In the genomic region with DNA sequence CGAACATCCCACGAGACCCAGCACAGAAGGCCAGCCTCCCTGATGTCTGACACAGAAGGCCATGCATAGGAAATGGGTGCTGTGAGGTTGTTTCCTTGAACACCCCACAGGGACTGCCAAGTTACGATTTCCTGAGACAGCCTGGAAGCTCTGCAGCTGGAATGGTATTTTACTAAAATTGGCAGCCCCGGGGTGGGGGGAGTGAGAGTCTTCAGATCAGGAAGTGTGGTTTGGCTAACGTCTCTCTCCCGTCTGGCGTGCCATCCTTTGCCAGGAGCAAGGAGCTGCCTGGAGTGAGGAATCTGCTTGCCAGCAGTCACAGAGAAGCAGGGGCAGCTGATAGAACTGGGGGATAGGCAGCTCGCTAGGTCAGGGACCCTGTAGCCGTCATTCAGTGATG, we compare ENCODE assay signal across 9 mouse cellular contexts. TPM values are rescaled to one million over a fixed set of nuclear protein-coding genes. Genes with fewer than 3 reads are reported as not detected.
DNase-seq lines count a peak whose midpoint lies in the region; ATAC-seq and TF ChIP-seq lines count a peak whose summit lies in the region.
"Had no signal": no experiment of that assay in that cellular context is flagged by ENCODE, and none has a peak within 500 bp of the region (broad histone marks: within the 10 kb centered on the region; RNA-seq: fewer than 3 reads in every experiment).

No protein-coding gene starts in this region.

- DNase-seq in hindbrain, embryonic 10.5 days (ENCODE audit: low spot score): no peak
- peak; percentile 35 to 46 for DNase-seq in adrenal gland, postnatal 36 days
- DNase-seq in frontal cortex, postnatal 10 days (ENCODE audit: low spot score in 2 of 2): peak; percentile 59 to 76
- peak; percentile 66 for DNase-seq in kidney, postnatal 10 days
- DNase-seq in lung, embryonic 14.5 days: peak; percentile 31
- no peak for DNase-seq in thymus, postnatal 10 days (ENCODE audit: low spot score in 2 of 2)

- ATAC-seq in hindbrain, embryonic 12.5 days (ENCODE audit: low FRiP score): no peak
- ATAC-seq in lung, embryonic 14.5 days (ENCODE audit: insufficient read depth): no peak
- ATAC-seq in inflammation-experienced regulatory T-cells, adult 6 months: no peak

- H3K9me3 ChIP-seq in hindbrain, embryonic 10.5 days: no peaks in the 10 kb centered on the region
- no peaks in the 10 kb centered on the region for H3K9me3 ChIP-seq in hindbrain, embryonic 12.5 days (replicated peaks)
- no peaks in the 10 kb centered on the region for H3K9me3 ChIP-seq in lung, embryonic 14.5 days (ENCODE audit: low read depth, low read length)

- H3K4me3 ChIP-seq in hindbrain, embryonic 10.5 days: no peak overlapping the region
- no peak overlapping the region for H3K4me3 ChIP-seq in hindbrain, embryonic 12.5 days
- no peak overlapping the region for H3K4me3 ChIP-seq in lung, embryonic 14.5 days (ENCODE audit: low read depth, low read length)

- H3K27me3 ChIP-seq in hindbrain, embryonic 10.5 days (ENCODE audit: insufficient read depth, poor library complexity, severe bottlenecking): no peaks in the 10 kb centered on the region
- H3K27me3 ChIP-seq in hindbrain, embryonic 12.5 days: no peaks in the 10 kb centered on the region
- no peaks in the 10 kb centered on the region for H3K27me3 ChIP-seq in lung, embryonic 14.5 days (ENCODE audit: insufficient read depth, low read length)

- no peaks in the 10 kb centered on the region for H3K36me3 ChIP-seq in hindbrain, embryonic 10.5 days
- no peaks in the 10 kb centered on the region for H3K36me3 ChIP-seq in hindbrain, embryonic 12.5 days
- no peaks in the 10 kb centered on the region for H3K36me3 ChIP-seq in lung, embryonic 14.5 days (ENCODE audit: insufficient read depth)

- WGBS in hindbrain, embryonic 10.5 days: 58% methylated on average over 9 of the region's 9 CpGs
- WGBS in hindbrain, embryonic 12.5 days: 48% methylated on average over 9 of the region's 9 CpGs
- 29% methylated on average over 9 of the region's 9 CpGs for WGBS in lung, embryonic 14.5 days

- H3K27ac ChIP-seq in hindbrain, embryonic 10.5 days: 0 out of 2 replicates have a peak overlapping the region, but pooled peaks have one; percentile 8
- no peak overlapping the region for H3K27ac ChIP-seq in hindbrain, embryonic 12.5 days
- no peak overlapping the region for H3K27ac ChIP-seq in lung, embryonic 14.5 days (ENCODE audit: low read depth)
- H3K27ac ChIP-seq: macrophage had no signal

- no peak for TF ChIP-seq CTCF in lung, embryonic 14.5 days (IDR thresholded peaks at IDR 0.05; ENCODE audit: low read depth)

- H3K4me2 ChIP-seq in hindbrain, embryonic 12.5 days (replicated peaks): no peak overlapping the region
- no peak overlapping the region for H3K4me2 ChIP-seq in lung, embryonic 14.5 days

- H3K9ac ChIP-seq in hindbrain, embryonic 12.5 days: no peak overlapping the region
- no peak overlapping the region for H3K9ac ChIP-seq in lung, embryonic 14.5 days

- peaks cover 13% of the 10 kb centered on the region for H3K4me1 ChIP-seq in hindbrain, embryonic 10.5 days (replicated peaks)
- H3K4me1 ChIP-seq in hindbrain, embryonic 12.5 days: peaks cover 6% of the 10 kb centered on the region; the same call in 1 of the 2 replicates
- H3K4me1 ChIP-seq in lung, embryonic 14.5 days (ENCODE audit: insufficient read depth): no peaks in the 10 kb centered on the region

RNA-seq across cellular contexts. Expression of gene Abcc12, which starts 2.4 kb away (rescaled TPM):
- 0.05 and 0.10 TPM in 2 replicates for polyA plus RNA-seq in hindbrain, embryonic 10.5 days (2016; fragmentation: Nextera tagmentation; extraction: Ambion mirVana)
- polyA plus RNA-seq in hindbrain, embryonic 12.5 days (2016; fragmentation: Nextera tagmentation; extraction: Ambion mirVana): 0.05 TPM in 1 of 2 replicates, not detected in the other
- total RNA-seq in adrenal gland, postnatal 36 days (2021): not detected
- not detected in 2 replicates for polyA plus RNA-seq in lung, embryonic 14.5 days (2014; fragmentation: Nextera tagmentation; extraction: Ambion mirVana)
- polyA plus RNA-seq in inflammation-experienced regulatory T-cells, adult 6 months (2017; shearing (Covaris generic)): not detected
- polyA plus RNA-seq: macrophage had no signal

RNA-seq across cellular contexts. Expression of gene Lonp2, which starts 45.8 kb away (rescaled TPM):
- polyA plus RNA-seq in hindbrain, embryonic 10.5 days (2016; fragmentation: Nextera tagmentation; extraction: Ambion mirVana): 57.6 and 69.3 TPM in 2 replicates
- 84.1 and 95.2 TPM in 2 replicates for polyA plus RNA-seq in hindbrain, embryonic 12.5 days (2016; fragmentation: Nextera tagmentation; extraction: Ambion mirVana)
- 100 to 1,000 TPM; 119 to 130 TPM for total RNA-seq in adrenal gland, postnatal 36 days (2021)
- 47.4 and 48.0 TPM in 2 replicates for polyA plus RNA-seq in lung, embryonic 14.5 days (2014; fragmentation: Nextera tagmentation; extraction: Ambion mirVana)
- polyA plus RNA-seq in inflammation-experienced regulatory T-cells, adult 6 months (2017; shearing (Covaris generic)): 10 to 100 TPM; 68.5 to 84.9 (median 70.1) TPM

Comparison
In these comparisons a context has a peak if more than half of its experiments do, and no peak if none do; other contexts are left out.
1. DNase-seq: peak in adrenal gland, postnatal 36 days (2 of 2), frontal cortex, postnatal 10 days (2 of 2), kidney, postnatal 10 days (single experiment) and lung, embryonic 14.5 days (single experiment); none in hindbrain, embryonic 10.5 days (single experiment) and thymus, postnatal 10 days (0 of 2).